Mouse (Mus musculus): ENCODE data around the gene Slc7a10. TPM values are rescaled to one million over a fixed set of nuclear protein-coding genes. Genes with fewer than 3 reads are reported as not detected.

Slc7a10 gene
- polyA plus RNA-seq, 1 experiment = 100 TPM

DNA sequence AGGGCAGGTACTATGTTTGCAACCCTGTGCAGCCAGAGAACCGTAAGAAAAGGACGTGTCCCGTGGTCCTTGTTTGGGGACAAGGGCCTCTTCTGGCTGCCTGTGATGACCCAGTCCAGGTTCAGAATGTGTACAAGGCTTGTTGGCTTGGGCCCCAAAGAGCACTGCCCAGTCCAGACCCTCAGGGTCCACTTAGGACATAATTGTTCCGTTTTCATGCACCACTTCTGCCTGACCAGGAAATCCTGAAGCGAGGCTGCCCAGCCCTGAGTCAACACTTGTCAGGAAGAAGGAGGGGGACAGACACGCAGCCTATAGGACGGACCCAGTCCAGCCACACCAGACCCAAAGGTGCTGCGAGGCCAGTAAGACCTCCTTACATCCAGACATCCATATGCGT, 41.1 kb upstream of the Slc7a10 start:
- no peaks in the 10 kb centered on the region for H3K27me3 ChIP-seq (ENCODE audit: control insufficient read depth, insufficient read depth, low read length)
- H3K4me1 ChIP-seq (ENCODE audit: control insufficient read depth, insufficient read depth, low read length) = peaks cover 7% of the 10 kb centered on the region; the same call in 1 of the 2 replicates
- no peak for DNase-seq
- H3K27ac ChIP-seq (ENCODE audit: insufficient read depth, low read length) = no peak overlapping the region
- WGBS = 89% methylated on average over 9 of the region's 9 CpGs
- TF ChIP-seq CTCF (IDR thresholded peaks at IDR 0.05; ENCODE audit: borderline replicate concordance, insufficient read depth, low read depth, low read length) (no peak), POLR2A (IDR thresholded peaks at IDR 0.05; ENCODE audit: borderline replicate concordance, insufficient read depth, low read length) (no peak)
- H3K4me3 ChIP-seq (replicated peaks; ENCODE audit: insufficient read depth, low read depth, low read length) = no peak overlapping the region

DNA sequence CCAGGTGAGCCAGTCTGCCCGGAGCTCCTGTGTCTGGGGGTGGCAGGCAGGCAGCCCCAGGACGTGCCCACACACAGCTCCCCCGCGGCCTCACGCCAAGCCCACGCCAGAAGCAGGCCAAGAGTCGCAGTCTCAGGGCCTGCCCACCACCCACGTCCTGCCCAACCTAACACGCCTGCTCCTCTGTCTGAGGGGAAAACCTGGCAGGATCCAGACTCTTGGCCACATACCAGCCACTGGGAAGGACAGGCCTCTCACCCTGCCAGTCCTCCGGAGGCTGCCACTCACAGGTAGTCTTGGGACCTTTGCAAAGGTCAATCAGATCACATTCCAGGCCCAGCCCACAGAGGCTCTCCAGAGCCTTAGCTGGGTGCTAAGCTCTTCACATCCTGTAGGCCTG, 39.9 kb upstream of the Slc7a10 start:
- no peak overlapping the region for H3K4me3 ChIP-seq (replicated peaks; ENCODE audit: insufficient read depth, low read depth, low read length)
- no peaks in the 10 kb centered on the region for H3K27me3 ChIP-seq (ENCODE audit: control insufficient read depth, insufficient read depth, low read length)
- TF ChIP-seq CTCF (IDR thresholded peaks at IDR 0.05; ENCODE audit: borderline replicate concordance, insufficient read depth, low read depth, low read length) (no peak), POLR2A (IDR thresholded peaks at IDR 0.05; ENCODE audit: borderline replicate concordance, insufficient read depth, low read length) (no peak)
- WGBS = 43% methylated on average over 10 of the region's 10 CpGs
- DNase-seq = no peak
- H3K4me1 ChIP-seq (ENCODE audit: control insufficient read depth, insufficient read depth, low read length) = peaks cover 6% of the 10 kb centered on the region; the same call in 1 of the 2 replicates
- H3K27ac ChIP-seq (ENCODE audit: insufficient read depth, low read length) = no peak overlapping the region

DNA sequence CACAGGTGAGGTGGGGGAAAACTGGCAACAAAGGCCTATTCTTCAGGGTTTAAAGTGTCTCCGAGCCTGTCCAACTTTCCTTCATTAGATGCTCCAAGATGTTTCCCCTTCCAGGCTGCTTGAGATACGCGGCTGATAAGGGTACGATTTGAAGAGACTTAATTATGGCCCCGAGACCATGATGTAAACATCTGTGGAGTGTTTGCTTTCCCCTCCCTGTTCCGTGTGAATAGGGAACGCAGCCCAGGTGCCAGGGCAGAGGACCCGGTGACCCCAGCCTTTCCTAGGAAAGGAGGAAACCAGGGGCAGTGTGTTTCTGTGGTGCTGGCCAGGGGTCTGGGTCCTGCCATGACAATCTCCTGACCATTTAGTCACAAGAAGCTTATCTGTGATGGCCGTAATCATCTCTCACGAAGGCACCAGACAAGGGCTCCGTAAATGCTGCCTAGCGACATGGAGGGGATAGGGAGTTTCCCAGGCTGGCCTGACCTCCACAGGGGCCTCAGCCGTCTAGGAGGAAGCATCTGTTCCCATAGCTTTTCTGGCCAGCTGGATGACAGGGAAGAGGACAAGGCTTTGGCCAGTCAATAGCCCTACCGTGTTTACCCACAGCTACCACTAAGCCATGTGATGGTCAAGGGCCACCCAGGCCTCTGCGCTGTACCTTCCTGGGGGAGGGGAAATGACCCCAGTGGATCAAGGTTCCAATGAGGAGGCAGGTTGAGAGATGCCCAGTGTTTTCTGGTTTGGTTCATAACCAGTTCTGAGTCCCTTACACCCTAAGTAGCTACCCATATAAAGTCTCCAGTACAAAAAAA, 36.4 kb upstream of the Slc7a10 start:
- H3K4me3 ChIP-seq (replicated peaks; ENCODE audit: insufficient read depth, low read depth, low read length) = no peak overlapping the region
- TF ChIP-seq POLR2A (IDR thresholded peaks at IDR 0.05; ENCODE audit: borderline replicate concordance, insufficient read depth, low read length) = no peak
- WGBS = 64% methylated on average over 15 of the region's 15 CpGs

DNA sequence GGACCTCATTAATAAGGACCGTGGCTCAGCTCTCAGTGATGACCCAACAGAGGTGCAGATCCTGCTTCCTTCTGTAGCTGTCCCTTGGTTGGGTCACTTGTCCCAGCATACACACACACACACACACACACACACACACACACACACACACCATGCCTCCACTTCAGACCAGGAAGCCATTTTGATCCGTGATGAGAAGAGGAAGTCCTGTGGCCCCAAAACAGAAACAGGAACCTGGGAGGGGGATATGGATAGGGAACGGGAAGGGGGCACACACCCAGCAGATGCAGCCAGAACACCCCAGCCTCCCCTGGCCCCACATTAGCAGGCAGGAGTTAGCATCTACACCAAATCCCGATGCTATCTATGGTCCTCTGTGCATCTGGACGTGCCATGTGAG, 35.3 kb upstream of the Slc7a10 start:
- H3K4me3 ChIP-seq (replicated peaks; ENCODE audit: insufficient read depth, low read depth, low read length) = no peak overlapping the region
- WGBS = 90% methylated on average over 5 of the region's 5 CpGs
- no peak overlapping the region for H3K27ac ChIP-seq (ENCODE audit: insufficient read depth, low read length)
- TF ChIP-seq CTCF (IDR thresholded peaks at IDR 0.05; ENCODE audit: borderline replicate concordance, insufficient read depth, low read depth, low read length) = no peak
- no peak for TF ChIP-seq POLR2A (IDR thresholded peaks at IDR 0.05; ENCODE audit: borderline replicate concordance, insufficient read depth, low read length)
- no peaks in the 10 kb centered on the region for H3K27me3 ChIP-seq (ENCODE audit: control insufficient read depth, insufficient read depth, low read length)
- no peaks in the 10 kb centered on the region for H3K4me1 ChIP-seq (ENCODE audit: control insufficient read depth, insufficient read depth, low read length)
- DNase-seq = no peak

More for the DNA sequence above, 36.4 kb upstream of the Slc7a10 start:
- Histone ChIP-seq H3K27me3 (ENCODE audit: control insufficient read depth, insufficient read depth, low read length) (no peaks in the 10 kb centered on the region), H3K27ac (ENCODE audit: insufficient read depth, low read length) (no peak overlapping the region), H3K4me1 (ENCODE audit: control insufficient read depth, insufficient read depth, low read length) (no peaks in the 10 kb centered on the region)
- DNase-seq = no peak

DNA sequence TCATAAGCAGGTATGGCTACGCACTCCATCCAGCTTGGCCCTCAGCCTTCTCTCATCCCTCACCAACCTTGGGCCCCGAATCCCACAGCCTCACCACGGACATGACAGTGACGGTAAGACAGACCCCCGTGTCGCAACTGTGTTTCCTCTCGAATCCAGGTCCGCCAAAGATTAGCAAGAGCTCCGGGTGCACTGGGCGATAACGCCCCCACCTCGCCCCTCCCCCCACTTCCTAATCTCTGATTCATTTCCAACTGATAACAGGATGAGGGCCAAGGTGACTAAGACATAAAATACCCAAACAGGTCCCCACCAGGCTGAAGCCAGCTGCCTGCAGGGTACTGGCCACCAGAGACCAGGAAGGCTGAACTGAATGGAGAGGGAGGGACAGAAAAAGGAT, 31.7 kb upstream of the Slc7a10 start:
- Histone ChIP-seq H3K27ac (ENCODE audit: insufficient read depth, low read length) (no peak overlapping the region), H3K4me1 (ENCODE audit: control insufficient read depth, insufficient read depth, low read length) (no peaks in the 10 kb centered on the region), H3K4me3 (replicated peaks; ENCODE audit: insufficient read depth, low read depth, low read length) (no peak overlapping the region), H3K27me3 (ENCODE audit: control insufficient read depth, insufficient read depth, low read length) (no peaks in the 10 kb centered on the region)
- no peak for DNase-seq
- TF ChIP-seq CTCF (IDR thresholded peaks at IDR 0.05; ENCODE audit: borderline replicate concordance, insufficient read depth, low read depth, low read length) = no peak
- no peak for TF ChIP-seq POLR2A (IDR thresholded peaks at IDR 0.05; ENCODE audit: borderline replicate concordance, insufficient read depth, low read length)
- WGBS = 80% methylated on average over 12 of the region's 12 CpGs

DNA sequence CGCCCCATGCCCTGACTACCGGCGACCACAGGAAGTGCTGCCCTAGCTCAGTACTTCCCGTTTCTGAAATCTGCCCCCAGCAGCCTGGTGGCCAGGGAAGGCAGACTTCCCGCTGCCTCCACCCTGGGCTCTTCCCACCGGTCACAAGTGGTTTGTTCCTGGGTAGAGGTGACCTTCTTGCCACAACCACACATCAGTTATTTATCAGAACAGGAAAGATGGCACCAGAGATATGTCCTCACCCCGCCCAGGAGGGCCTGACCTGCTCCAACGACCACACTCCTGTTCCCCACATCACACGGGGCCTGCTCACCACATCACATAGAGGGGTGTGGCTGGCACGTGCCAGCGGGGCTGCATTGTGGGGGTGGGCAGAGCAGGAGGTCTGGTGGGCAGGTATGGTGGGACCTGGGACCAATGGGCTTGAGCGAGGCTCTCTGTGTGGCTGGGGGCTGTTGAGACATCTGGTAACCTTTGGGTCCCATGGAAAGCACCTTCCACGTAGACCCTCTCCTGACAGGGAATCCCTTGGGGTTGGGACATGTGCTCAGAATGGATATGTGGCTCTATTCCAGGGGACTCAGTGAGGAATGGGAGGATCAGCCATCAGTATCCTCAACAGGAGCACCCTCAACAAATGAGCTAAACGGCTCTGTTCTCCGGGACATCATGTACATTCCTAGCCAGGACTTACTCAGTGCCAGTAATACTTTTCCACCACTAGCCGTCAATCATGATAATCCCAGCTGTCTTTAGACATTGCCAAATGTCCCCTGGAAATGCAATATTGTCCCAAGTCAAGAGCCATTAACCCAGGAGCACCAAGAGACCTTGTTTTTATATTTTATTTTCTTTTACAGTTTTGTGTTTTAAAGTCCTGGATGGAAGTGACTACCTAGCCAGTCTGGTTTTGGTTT, 29.4 kb upstream of the Slc7a10 start:
- DNase-seq = no peak
- H3K4me3 ChIP-seq (replicated peaks; ENCODE audit: insufficient read depth, low read depth, low read length) = no peak overlapping the region
- no peak overlapping the region for H3K27ac ChIP-seq (ENCODE audit: insufficient read depth, low read length)
- no peaks in the 10 kb centered on the region for H3K4me1 ChIP-seq (ENCODE audit: control insufficient read depth, insufficient read depth, low read length)
- TF ChIP-seq POLR2A (IDR thresholded peaks at IDR 0.05; ENCODE audit: borderline replicate concordance, insufficient read depth, low read length) = no peak
- no peak for TF ChIP-seq CTCF (IDR thresholded peaks at IDR 0.05; ENCODE audit: borderline replicate concordance, insufficient read depth, low read depth, low read length)
- 42% methylated on average over 16 of the region's 16 CpGs for WGBS
- no peaks in the 10 kb centered on the region for H3K27me3 ChIP-seq (ENCODE audit: control insufficient read depth, insufficient read depth, low read length)

DNA sequence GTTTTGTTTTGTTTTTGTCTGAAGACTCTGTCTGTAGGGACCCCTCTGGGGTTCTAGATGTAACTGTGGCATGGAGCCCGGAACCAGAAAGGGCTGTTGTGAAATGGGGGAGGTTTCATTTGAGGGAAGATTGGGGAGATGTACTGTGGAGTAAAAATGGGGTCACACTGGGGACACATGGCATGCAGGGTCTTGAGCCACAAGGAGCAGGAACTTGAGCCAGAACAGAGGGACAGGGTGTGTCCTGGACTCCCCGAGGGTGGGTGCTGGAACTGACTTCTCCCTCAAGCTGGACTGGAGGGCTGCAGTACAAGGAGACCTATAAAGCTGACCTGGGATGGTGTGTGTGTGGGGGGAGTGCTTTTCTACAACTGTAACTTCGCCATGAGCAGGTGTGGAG, 28.7 kb upstream of the Slc7a10 start:
- WGBS = 59% methylated on average over 3 of the region's 3 CpGs
- DNase-seq = no peak
- H3K27ac ChIP-seq (ENCODE audit: insufficient read depth, low read length) = no peak overlapping the region
- TF ChIP-seq CTCF (IDR thresholded peaks at IDR 0.05; ENCODE audit: borderline replicate concordance, insufficient read depth, low read depth, low read length) (no peak), POLR2A (IDR thresholded peaks at IDR 0.05; ENCODE audit: borderline replicate concordance, insufficient read depth, low read length) (no peak)
- H3K4me3 ChIP-seq (replicated peaks; ENCODE audit: insufficient read depth, low read depth, low read length) = no peak overlapping the region
- no peaks in the 10 kb centered on the region for H3K27me3 ChIP-seq (ENCODE audit: control insufficient read depth, insufficient read depth, low read length)
- no peaks in the 10 kb centered on the region for H3K4me1 ChIP-seq (ENCODE audit: control insufficient read depth, insufficient read depth, low read length)

All from cerebellum, adult 2 months (tissue).